Mouse (Mus musculus): ENCODE data around the gene Aacs. TPM values are rescaled to one million over a fixed set of nuclear protein-coding genes. Genes with fewer than 3 reads are reported as not detected.

The Aacs gene
- 7.7 and 11.4 TPM in 2 replicates for polyA plus RNA-seq (2015; fragmentation: Nextera tagmentation; extraction: Ambion mirVana)

GRCm38 (mm10) chr5:125475601-125476285, at the start of gene Aacs:
Aacs (plus strand) TSS chr5:125475814.

GRCm38 (mm10) chr5:125433793-125434337, 41.7 kb upstream of the Aacs start, which contains the start of gene Dhx37:
Dhx37 (minus strand) TSS chr5:125434121.

GRCm38 (mm10) chr5:125441234-125442114, 34.1 kb upstream of the Aacs start, which contains the start of gene Bri3bp:
Bri3bp (plus strand) TSS chr5:125441568.

GRCm38 (mm10) chr5:125531634-125532033, 56.0 kb downstream of the Aacs start, which contains the start of gene Tmem132b:
Tmem132b (plus strand) TSS chr5:125531774.

Other genes with a start within 250 kb of the Aacs start
- 52.7 and 56.7 TPM in 2 replicates for gene Scarb1, start 134.7 kb upstream of the Aacs start, polyA plus RNA-seq (2015; fragmentation: Nextera tagmentation; extraction: Ambion mirVana)
- gene Gm10382, start 86.5 kb upstream of the Aacs start, polyA plus RNA-seq (2015; fragmentation: Nextera tagmentation; extraction: Ambion mirVana): 0.42 and 0.52 TPM in 2 replicates
- gene Ubc, start 85.6 kb upstream of the Aacs start, polyA plus RNA-seq (2015; fragmentation: Nextera tagmentation; extraction: Ambion mirVana): 427 and 428 TPM in 2 replicates
- gene Dhx37, start 41.7 kb upstream of the Aacs start, polyA plus RNA-seq (2015; fragmentation: Nextera tagmentation; extraction: Ambion mirVana): 5.3 and 7.9 TPM in 2 replicates
- gene Bri3bp, start 34.2 kb upstream of the Aacs start, polyA plus RNA-seq (2015; fragmentation: Nextera tagmentation; extraction: Ambion mirVana): 43.0 TPM in 2 replicates
- gene Tmem132b, start 56.0 kb downstream of the Aacs start, polyA plus RNA-seq (2015; fragmentation: Nextera tagmentation; extraction: Ambion mirVana): 0.04 TPM in 1 of 2 replicates, not detected in the other

Measured in spleen, postnatal 0 days (tissue).